Comparison of ENCODE assay signal across 13 mouse cellular contexts in genomic region chr17:85341134-85341700, GRCm38 (mm10).
DNase-seq lines count a peak whose midpoint lies in the region; ATAC-seq and TF ChIP-seq lines count a peak whose summit lies in the region.
"Had no signal": no experiment of that assay in that cellular context is flagged by ENCODE, and none has a peak within 500 bp of the region (broad histone marks: within the 10 kb centered on the region; RNA-seq: fewer than 3 reads in every experiment).

No protein-coding gene starts in this region.

- peak overlapping the region; percentile 17; the same call in 1 of the 2 replicates for H3K4me2 ChIP-seq in embryonic facial prominence, embryonic 13.5 days
- peak overlapping the region; percentile 21 for H3K4me2 ChIP-seq in hindbrain, embryonic 12.5 days (replicated peaks)
- peak overlapping the region; percentile 18; the same call in 1 of the 2 replicates for H3K4me2 ChIP-seq in midbrain, postnatal 0 days (ENCODE audit: low read depth, low read length, poor library complexity, severe bottlenecking)
- H3K4me2 ChIP-seq in stomach, postnatal 0 days (replicated peaks; ENCODE audit: low read depth) = no peak overlapping the region
- H3K4me2 ChIP-seq: heart, embryonic 13.5 days; kidney, embryonic 15.5 days; limb, embryonic 15.5 days; lung, embryonic 14.5 days had no signal

- no peak for TF ChIP-seq EP300 in stomach, postnatal 0 days (optimal IDR thresholded peaks at IDR 0.05)

- peaks cover 3% of the 10 kb centered on the region; the same call in 1 of the 2 replicates for H3K4me1 ChIP-seq in embryonic facial prominence, embryonic 13.5 days
- H3K4me1 ChIP-seq in embryonic facial prominence, embryonic 10.5 days = peaks cover 8% of the 10 kb centered on the region; the same call in 1 of the 2 replicates
- peaks cover 3% of the 10 kb centered on the region; the same call in 1 of the 2 replicates for H3K4me1 ChIP-seq in hindbrain, embryonic 12.5 days
- no peaks in the 10 kb centered on the region for H3K4me1 ChIP-seq in midbrain, postnatal 0 days (ENCODE audit: insufficient read depth, low read length)
- H3K4me1 ChIP-seq in stomach, postnatal 0 days (replicated peaks; ENCODE audit: control insufficient read depth, insufficient read depth) = no peaks in the 10 kb centered on the region
- H3K4me1 ChIP-seq: heart, embryonic 13.5 days; kidney, embryonic 15.5 days; limb, embryonic 15.5 days had no signal

- no peak overlapping the region for H3K27ac ChIP-seq in embryonic facial prominence, embryonic 13.5 days
- H3K27ac ChIP-seq in embryonic facial prominence, embryonic 10.5 days (replicated peaks) = no peak overlapping the region
- H3K27ac ChIP-seq in hindbrain, embryonic 12.5 days = no peak overlapping the region
- H3K27ac ChIP-seq in midbrain, postnatal 0 days (ENCODE audit: low read depth, low read length) = no peak overlapping the region
- no peak overlapping the region for H3K27ac ChIP-seq in stomach, postnatal 0 days (replicated peaks)
- H3K27ac ChIP-seq: heart, embryonic 13.5 days; kidney, embryonic 15.5 days; limb, embryonic 15.5 days had no signal

- 40% methylated on average over 18 of the region's 18 CpGs for whole genome bisulfite sequencing in embryonic facial prominence, embryonic 13.5 days
- WGBS in embryonic facial prominence, embryonic 10.5 days = 64% methylated on average over 18 of the region's 18 CpGs
- WGBS in hindbrain, embryonic 12.5 days = 45% methylated on average over 18 of the region's 18 CpGs
- WGBS in midbrain, postnatal 0 days = 38% methylated on average over 18 of the region's 18 CpGs
- 66% methylated on average over 18 of the region's 18 CpGs for WGBS in stomach, postnatal 0 days

- no peaks in the 10 kb centered on the region for H3K36me3 ChIP-seq in embryonic facial prominence, embryonic 13.5 days
- H3K36me3 ChIP-seq in embryonic facial prominence, embryonic 10.5 days (replicated peaks) = no peaks in the 10 kb centered on the region
- H3K36me3 ChIP-seq in hindbrain, embryonic 12.5 days = no peaks in the 10 kb centered on the region
- H3K36me3 ChIP-seq in midbrain, postnatal 0 days (ENCODE audit: insufficient read depth, low read length) = no peaks in the 10 kb centered on the region
- no peaks in the 10 kb centered on the region for H3K36me3 ChIP-seq in stomach, postnatal 0 days (ENCODE audit: control insufficient read depth, insufficient read depth, low read length)
- H3K36me3 ChIP-seq: heart, embryonic 13.5 days; kidney, embryonic 15.5 days; limb, embryonic 15.5 days had no signal

- no peak overlapping the region for H3K4me3 ChIP-seq in embryonic facial prominence, embryonic 13.5 days
- no peak overlapping the region for H3K4me3 ChIP-seq in embryonic facial prominence, embryonic 10.5 days
- H3K4me3 ChIP-seq in hindbrain, embryonic 12.5 days = no peak overlapping the region
- no peak overlapping the region for H3K4me3 ChIP-seq in midbrain, postnatal 0 days (ENCODE audit: low read depth, low read length)
- no peak overlapping the region for H3K4me3 ChIP-seq in stomach, postnatal 0 days (ENCODE audit: low read depth, low read length)
- H3K4me3 ChIP-seq: heart, embryonic 13.5 days; kidney, embryonic 15.5 days; limb, embryonic 15.5 days had no signal

- TF ChIP-seq CTCF in midbrain, postnatal 0 days (IDR thresholded peaks at IDR 0.05) = no peak
- TF ChIP-seq CTCF in stomach, postnatal 0 days (IDR thresholded peaks at IDR 0.05; ENCODE audit: low read depth) = no peak

- H3K27me3 ChIP-seq in embryonic facial prominence, embryonic 13.5 days = no peaks in the 10 kb centered on the region
- H3K27me3 ChIP-seq in embryonic facial prominence, embryonic 10.5 days (replicated peaks; ENCODE audit: low read depth, poor library complexity, severe bottlenecking) = no peaks in the 10 kb centered on the region
- H3K27me3 ChIP-seq in hindbrain, embryonic 12.5 days = 0 out of 2 replicates have a peak, but pooled peaks cover 3% of the 10 kb centered on the region
- no peaks in the 10 kb centered on the region for H3K27me3 ChIP-seq in midbrain, postnatal 0 days (ENCODE audit: insufficient read depth, low read length)
- no peaks in the 10 kb centered on the region for H3K27me3 ChIP-seq in stomach, postnatal 0 days (ENCODE audit: control insufficient read depth, insufficient read depth, low read length)
- H3K27me3 ChIP-seq: kidney, embryonic 15.5 days; limb, embryonic 15.5 days had no signal

- H3K9me3 ChIP-seq in embryonic facial prominence, embryonic 13.5 days = no peaks in the 10 kb centered on the region
- H3K9me3 ChIP-seq in embryonic facial prominence, embryonic 10.5 days = no peaks in the 10 kb centered on the region
- H3K9me3 ChIP-seq in hindbrain, embryonic 12.5 days (replicated peaks) = no peaks in the 10 kb centered on the region
- no peaks in the 10 kb centered on the region for H3K9me3 ChIP-seq in midbrain, postnatal 0 days (ENCODE audit: low read length)
- no peaks in the 10 kb centered on the region for H3K9me3 ChIP-seq in stomach, postnatal 0 days (ENCODE audit: control insufficient read depth, low read length)
- H3K9me3 ChIP-seq: heart, embryonic 13.5 days; kidney, embryonic 15.5 days; limb, embryonic 15.5 days had no signal

- no peak for DNase-seq in embryonic facial prominence, embryonic 10.5 days (ENCODE audit: low spot score)
- DNase-seq in ZHBTc4 (ENCODE audit: low read depth, low spot score) = peak; percentile 46
- DNase-seq in midbrain, postnatal 0 days (ENCODE audit: low spot score) = no peak
- no peak for DNase-seq in T-cell, adult 2 months (ENCODE audit: low spot score)
- DNase-seq in layer of hippocampus, adult 18-20 months (ENCODE audit: low spot score in 2 of 2) = no peak
- DNase-seq in stomach, postnatal 0 days (ENCODE audit: low spot score) = no peak
- DNase-seq: cerebellum, adult 2 months; lung, embryonic 14.5 days had no signal

- ATAC-seq in embryonic facial prominence, embryonic 13.5 days (ENCODE audit: insufficient number of reproducible peaks, insufficient read depth, low FRiP score, low TSS enrichment, low read depth) = no peak
- ATAC-seq in hindbrain, embryonic 12.5 days (ENCODE audit: low FRiP score) = peak; percentile 80
- no peak for ATAC-seq in midbrain, postnatal 0 days (ENCODE audit: low FRiP score)
- no peak for ATAC-seq in stomach, postnatal 0 days (ENCODE audit: low FRiP score, low TSS enrichment)

- no peak overlapping the region for H3K9ac ChIP-seq in embryonic facial prominence, embryonic 13.5 days
- no peak overlapping the region for H3K9ac ChIP-seq in hindbrain, embryonic 12.5 days
- H3K9ac ChIP-seq in midbrain, postnatal 0 days (replicated peaks; ENCODE audit: low read length, poor library complexity, severe bottlenecking) = no peak overlapping the region
- no peak overlapping the region for H3K9ac ChIP-seq in stomach, postnatal 0 days (ENCODE audit: low read length)
- H3K9ac ChIP-seq: heart, embryonic 13.5 days; kidney, embryonic 15.5 days; limb, embryonic 15.5 days; lung, embryonic 14.5 days had no signal
